Mouse (Mus musculus): ENCODE data around the gene Bcl2l11.

GRCm38 (mm10) chr2:128172266-128172665 is 46.4 kb downstream of the Bcl2l11 start:
- TF ChIP-seq CTCF (conservative IDR thresholded peaks at IDR 0.05; ENCODE audit: low read length) (no peak), NANOG (IDR thresholded peaks at IDR 0.05; ENCODE audit: borderline replicate concordance, low read length) (no peak), POU5F1 (IDR thresholded peaks at IDR 0.05; ENCODE audit: borderline replicate concordance, low read length) (no peak)

Data from E14TG2a.4 (cell line).